Mouse (Mus musculus): ENCODE measurements at regions not wholly inside any gene's neighbourhood (a gene's known extent, or its start where the extent isn't known, plus 50 kb on each side); places are given as distances from the start of the nearest gene placed in this dataset.

DNA sequence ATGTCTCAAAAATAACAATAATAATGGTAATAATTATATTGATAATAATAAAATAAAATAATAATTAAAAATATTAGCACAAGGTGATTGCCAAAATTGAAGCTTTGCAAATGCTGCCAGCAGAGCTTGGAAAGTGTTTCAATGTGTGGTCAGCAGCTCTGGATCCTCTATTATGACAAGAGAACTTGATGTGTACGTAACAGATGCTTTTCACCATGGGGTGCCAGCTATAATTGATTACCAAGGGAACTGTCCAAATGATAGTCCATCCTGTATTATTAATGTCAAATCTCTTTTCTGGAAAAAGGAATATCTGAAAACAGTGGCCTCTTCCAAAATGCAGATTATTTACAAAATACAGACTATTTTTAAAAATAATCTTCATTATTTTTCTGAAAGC, 419.2 kb downstream of the Plk2 start:
- no peak for DNase-seq

DNA sequence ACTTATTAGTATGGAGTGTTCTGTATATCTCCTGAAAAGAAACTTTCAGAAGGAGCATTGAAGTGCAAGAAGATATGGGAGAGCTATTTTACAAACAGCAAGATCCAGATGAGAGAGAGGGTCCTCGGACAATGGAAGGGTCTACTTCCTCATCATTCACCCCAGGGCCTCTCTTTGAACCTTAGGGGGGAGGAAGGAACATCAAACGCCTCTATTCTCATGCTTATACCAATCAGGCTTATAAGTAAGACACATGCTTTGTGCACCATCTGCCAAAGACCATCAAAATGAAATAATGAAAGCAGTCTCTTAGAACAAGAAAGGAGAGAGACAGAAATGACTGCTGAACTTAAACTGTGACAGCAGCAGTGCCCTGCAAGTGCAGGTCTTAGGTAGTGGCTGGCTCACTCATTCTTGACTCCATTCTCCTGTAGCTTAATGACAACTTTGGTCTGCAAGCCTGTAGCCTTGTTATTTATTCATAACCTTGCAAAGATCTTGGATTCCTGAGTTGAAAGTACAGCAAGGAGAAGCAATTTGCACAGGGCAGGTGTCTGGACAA, 424.5 kb downstream of the Plk2 start:
- DNase-seq, result no peak

- DNase-seq, result no peak
Measured at GRCm38 (mm10) chr13:110824878-110825277, 429.9 kb upstream of the Actbl2 start.

GRCm38 (mm10) chr13:110832442-110832841, 422.4 kb upstream of the Actbl2 start:
- no peak for DNase-seq

GRCm38 (mm10) chr13:110836936-110837335, 417.9 kb upstream of the Actbl2 start:
- DNase-seq, result no peak

- DNase-seq, result peak; percentile 9
Measured at GRCm38 (mm10) chr13:110841949-110842348, 412.9 kb upstream of the Actbl2 start.

GRCm38 (mm10) chr13:110845695-110846094, 409.1 kb upstream of the Actbl2 start:
- DNase-seq, result peak; percentile 5

GRCm38 (mm10) chr13:110852996-110853727, 401.7 kb upstream of the Actbl2 start:
- no peak for DNase-seq

GRCm38 (mm10) chr13:110854213-110854612, 400.6 kb upstream of the Actbl2 start:
- no peak for DNase-seq

DNA sequence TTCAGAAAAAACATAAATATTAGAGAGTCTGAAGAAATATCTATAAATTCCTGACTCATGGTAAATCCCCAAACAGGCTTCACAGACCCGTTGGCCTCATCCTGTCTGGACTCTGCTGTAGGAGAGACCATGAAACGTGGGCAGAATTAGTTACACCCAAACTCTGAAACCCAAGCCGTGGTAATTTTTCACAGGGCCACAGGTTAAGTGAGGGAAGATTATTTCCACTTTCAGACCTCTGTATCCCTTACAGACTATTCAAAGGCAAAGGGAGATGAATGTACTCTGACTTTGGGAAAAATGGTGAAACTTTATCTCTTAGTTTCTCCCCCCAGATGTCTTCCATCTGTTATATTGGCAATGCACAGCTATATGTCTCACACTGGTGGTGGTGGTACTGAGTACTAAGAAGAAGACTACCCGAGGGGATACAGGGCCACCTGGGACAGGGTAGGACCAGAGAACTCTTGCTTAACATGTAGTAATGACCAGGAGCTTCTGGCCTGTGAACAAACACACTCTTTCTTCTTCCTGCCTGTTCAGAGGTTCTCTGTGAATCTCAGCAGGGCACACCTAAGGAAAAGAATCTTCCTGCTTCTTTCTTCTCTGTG, 388.8 kb upstream of the Actbl2 start:
- DNase-seq, result no peak

DNA sequence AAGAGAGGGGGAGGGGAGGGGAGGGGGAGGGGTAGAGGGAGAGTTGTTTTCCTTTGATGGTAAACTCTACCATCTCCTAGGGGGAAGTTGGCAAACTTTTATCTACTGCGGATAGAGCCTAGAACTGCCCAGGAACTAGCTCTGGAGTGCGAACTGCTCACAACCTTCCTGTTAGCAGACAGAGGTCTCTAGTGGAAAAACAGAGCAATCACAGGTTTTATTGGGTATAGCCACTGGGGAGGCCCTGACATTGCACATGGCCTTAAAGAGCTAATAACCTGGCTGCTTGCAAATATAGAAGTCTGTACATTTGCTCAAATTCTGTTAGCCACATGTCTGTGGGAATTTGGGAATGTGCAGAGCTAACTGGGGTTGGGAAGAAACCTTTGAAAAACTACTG, 388.1 kb upstream of the Actbl2 start:
- no peak for DNase-seq

DNA sequence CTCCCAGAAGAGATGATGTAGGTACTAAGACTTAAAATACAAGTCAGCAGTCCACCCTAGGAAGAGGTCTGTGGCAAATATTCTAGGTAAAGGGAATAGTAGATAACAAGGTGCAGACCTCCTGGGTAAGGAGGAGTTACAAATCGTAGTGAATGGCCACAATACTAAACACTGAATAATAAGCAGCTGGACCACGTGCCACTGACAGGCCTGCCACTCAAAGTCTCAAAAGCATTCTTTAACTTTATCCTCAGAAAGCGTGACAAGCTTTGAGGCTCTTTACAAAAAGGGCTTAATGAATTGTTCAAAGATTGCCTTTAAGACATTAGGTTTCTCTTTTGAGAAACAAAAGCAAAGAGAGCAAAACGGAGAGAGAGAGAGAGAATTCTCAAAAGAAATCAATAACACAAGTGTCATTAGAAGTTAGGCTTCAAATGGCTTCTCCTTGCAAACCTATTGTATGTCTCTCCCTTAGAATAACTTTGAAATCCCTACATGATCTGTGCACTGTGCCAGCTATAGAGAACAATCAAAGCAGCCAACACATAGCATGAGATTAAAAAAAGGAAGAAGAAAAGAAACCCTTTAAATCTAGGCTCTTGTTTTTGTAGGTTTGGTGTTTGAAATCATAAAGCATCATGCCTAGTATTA, 383.6 kb upstream of the Actbl2 start:
- no peak for DNase-seq

DNA sequence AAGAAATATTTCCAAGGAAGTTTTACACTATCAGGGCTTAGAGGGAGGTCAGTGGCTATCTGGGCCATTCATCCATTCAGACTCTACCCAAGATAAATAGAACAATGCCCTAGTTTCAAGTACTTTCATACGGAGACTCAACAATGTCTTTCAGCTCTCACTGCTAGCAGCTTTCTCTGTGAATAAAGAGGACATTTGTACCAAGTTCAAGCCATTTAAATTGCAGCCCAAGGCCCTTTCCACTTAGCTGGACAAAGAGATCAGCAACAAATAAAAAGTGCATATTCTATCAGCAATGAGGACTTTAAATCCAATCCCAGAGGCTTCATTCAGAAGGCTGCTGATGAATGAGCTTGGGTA, 383.1 kb upstream of the Actbl2 start:
- DNase-seq, result no peak

DNA sequence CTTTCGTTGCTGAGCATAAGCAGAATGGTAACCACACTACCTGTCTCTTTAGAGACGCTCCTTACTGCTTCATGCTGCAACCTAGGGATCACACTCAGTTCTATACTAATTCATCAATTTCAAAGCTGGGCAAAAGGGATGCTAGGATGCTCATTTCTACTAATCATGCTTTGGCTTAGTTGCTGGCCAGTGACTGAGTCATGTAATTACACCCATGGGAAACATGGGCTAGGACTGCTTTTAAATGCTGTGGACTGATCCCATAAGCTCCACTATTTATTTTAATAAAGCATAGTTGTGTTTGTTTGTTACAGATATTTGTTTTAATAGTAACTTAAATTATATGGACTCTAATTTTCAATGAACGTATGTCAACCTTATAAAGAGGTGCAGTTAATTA, 373.2 kb upstream of the Actbl2 start:
- no peak for DNase-seq

GRCm38 (mm10) chr13:110882173-110882572, 372.6 kb upstream of the Actbl2 start:
- DNase-seq, result peak; percentile 50

GRCm38 (mm10) chr13:110882661-110883172, 372.1 kb upstream of the Actbl2 start:
- peak; percentile 57 for DNase-seq

GRCm38 (mm10) chr13:110893909-110894308, 360.9 kb upstream of the Actbl2 start:
- no peak for DNase-seq

- DNase-seq, result no peak
Measured at GRCm38 (mm10) chr13:110895349-110895748, 359.5 kb upstream of the Actbl2 start.

DNA sequence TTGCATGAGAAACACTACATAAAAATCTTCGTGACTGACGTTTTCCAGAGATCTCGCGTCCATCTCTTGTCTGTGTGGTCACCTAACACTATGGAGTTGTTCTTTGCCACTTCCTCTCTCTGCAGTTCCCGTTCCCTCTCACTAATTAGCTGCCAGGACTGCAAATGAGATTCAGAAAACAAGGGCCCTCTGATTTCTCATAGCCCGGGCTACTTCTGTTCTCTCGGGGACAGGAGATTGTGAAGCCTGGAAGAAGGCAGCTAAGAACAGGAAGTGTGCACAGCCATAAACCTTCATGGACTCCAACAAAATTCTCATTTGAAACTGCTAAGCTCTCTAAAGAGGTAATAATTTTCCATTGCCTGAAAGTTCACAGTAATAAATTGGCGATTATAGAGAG, 358.9 kb upstream of the Actbl2 start:
- DNase-seq, result no peak

DNA sequence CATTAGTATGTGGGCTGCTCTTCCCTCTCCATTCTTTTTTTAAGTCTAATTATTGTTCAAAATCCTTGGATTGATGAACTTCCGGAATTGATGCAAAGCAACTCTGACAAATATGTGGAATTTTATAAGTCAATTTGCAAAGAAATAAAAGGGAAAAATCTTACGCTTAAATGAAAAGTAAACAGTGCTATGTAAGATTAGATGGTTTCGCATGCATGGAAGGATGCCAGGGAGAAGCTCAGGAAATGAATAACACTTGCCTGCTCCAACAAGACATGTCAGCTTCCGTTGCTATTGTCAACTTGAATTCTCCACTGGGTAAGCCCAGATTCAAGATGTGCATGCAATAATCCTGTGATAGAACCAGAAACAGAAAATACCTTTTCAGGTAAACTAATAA, 357.2 kb upstream of the Actbl2 start:
- peak; percentile 15 for DNase-seq

- DNase-seq, result peak; percentile 11
Measured at GRCm38 (mm10) chr13:110902994-110903644, 351.7 kb upstream of the Actbl2 start.

DNA sequence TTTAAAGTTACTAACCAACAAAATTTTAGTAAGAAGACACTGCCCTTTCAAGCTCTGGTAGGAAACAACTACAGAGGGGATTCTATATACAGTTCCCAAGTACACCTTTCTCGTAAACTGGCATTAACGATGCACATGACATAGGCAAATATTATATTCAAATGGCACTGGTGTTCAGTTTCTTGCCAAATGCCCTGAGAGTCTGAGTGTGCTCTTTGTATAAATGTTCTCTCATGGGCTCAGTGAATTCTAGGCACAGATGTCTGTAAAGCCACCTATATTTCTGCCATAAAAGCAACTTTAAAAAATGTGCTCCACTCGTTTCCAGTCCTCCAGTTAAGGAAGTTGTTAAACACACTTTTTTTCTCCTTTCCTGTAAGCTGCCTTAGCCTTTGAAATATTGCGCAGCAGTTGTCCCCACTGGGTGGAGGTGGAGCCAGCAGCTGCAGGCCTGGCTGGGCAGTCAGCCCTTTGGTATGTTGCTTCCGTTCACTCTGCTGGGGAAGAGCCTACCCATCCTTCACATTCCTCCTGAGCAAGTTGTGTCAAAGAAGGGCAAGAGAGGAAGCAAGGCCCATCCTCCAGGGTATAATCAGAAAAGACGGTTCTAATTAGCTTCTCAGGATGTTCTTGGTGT, 347.4 kb upstream of the Actbl2 start:
- DNase-seq, result no peak

GRCm38 (mm10) chr13:110911866-110912265, 342.9 kb upstream of the Actbl2 start:
- no peak for DNase-seq

All from right cerebral cortex, adult 18-20 months (tissue).